Mouse (Mus musculus) hindbrain, embryonic 15.5 days (tissue): Measurements from ENCODE around the gene Smdt1. TPM values are rescaled to one million over a fixed set of nuclear protein-coding genes. Genes with fewer than 3 reads are reported as not detected.

Source experiments
- microRNA-seq: library from miRNA; unstranded; fragments of <30 nt; microRNA quantifications from one replicate; pipeline ENCODE4, GENCODE M21; 2016
- polyA plus RNA-seq: library from polyadenylated mRNA; unstranded; fragments of >200 nt; fragmentation: Nextera tagmentation; extraction: Ambion mirVana; gene quantifications from 2 replicates; pipeline ENCODE4 v1.2.1, GENCODE M21; 2015

Smdt1 gene
- polyA plus RNA-seq, 1 experiment from 2014 or later, result 377 TPM

Small RNA genes within 50 kb of the gene (microRNA-seq; reads per million reads assigned to microRNA genes)
- not detected for gene Mir7684

Other genes starting within 250 kb of the Smdt1 start
- gene Ccdc134, start 211.0 kb upstream of the Smdt1 start, polyA plus RNA-seq, result 11.6 and 12.0 TPM in 2 replicates
- gene Srebf2, start 191.8 kb upstream of the Smdt1 start, polyA plus RNA-seq, result 204 and 209 TPM in 2 replicates
- 2.9 and 4.6 TPM in 2 replicates for gene Shisa8, start 126.1 kb upstream of the Smdt1 start, polyA plus RNA-seq
- 0.37 and 0.69 TPM in 2 replicates for gene Tnfrsf13c, start 114.6 kb upstream of the Smdt1 start, polyA plus RNA-seq
- 24.0 and 25.4 TPM in 2 replicates for gene Cenpm, start 94.2 kb upstream of the Smdt1 start, polyA plus RNA-seq
- 15.9 and 16.6 TPM in 2 replicates for gene 1500009C09Rik, start 86.6 kb upstream of the Smdt1 start, polyA plus RNA-seq
- gene Sept3, start 64.1 kb upstream of the Smdt1 start, polyA plus RNA-seq, result 374 and 408 TPM in 2 replicates
- gene Wbp2nl, start 40.0 kb upstream of the Smdt1 start, polyA plus RNA-seq, result 0.10 and 0.29 TPM in 2 replicates
- 27.9 and 29.5 TPM in 2 replicates for gene Naga, start within 50 bp of the Smdt1 start, polyA plus RNA-seq
- 1.9 and 2.0 TPM in 2 replicates for gene Pheta2, start within 50 bp of the Smdt1 start, polyA plus RNA-seq
- 352 and 391 TPM in 2 replicates for gene Ndufa6, start 15.4 kb downstream of the Smdt1 start, polyA plus RNA-seq
- gene Cyp2d22, start 41.3 kb downstream of the Smdt1 start, polyA plus RNA-seq, result 2.5 and 2.6 TPM in 2 replicates
- not detected in 2 replicates for gene Cyp2d11, start 55.1 kb downstream of the Smdt1 start, polyA plus RNA-seq
- gene Cyp2d10, start 68.2 kb downstream of the Smdt1 start, polyA plus RNA-seq, result 0.25 TPM in 1 of 2 replicates, not detected in the other
- not detected in 2 replicates for gene Cyp2d9, start 94.5 kb downstream of the Smdt1 start, polyA plus RNA-seq
- gene Cyp2d12, start 216.1 kb downstream of the Smdt1 start, polyA plus RNA-seq, result not detected in 2 replicates